Mouse (Mus musculus) layer of hippocampus, adult 9-10 months (tissue): Measurements from ENCODE around the gene Hnrnpm.
"Not testable (repeated sequence)": the region's sequence is repeated elsewhere in the genome, so short reads cannot be mapped to it uniquely, and the experiment has no call there.

Experiments
- DNase-seq: peaks from one replicate; pipeline ENCODE4 v3.0.0; 2022; ENCODE audit warnings: low spot score

Hnrnpm gene

GRCm38 (mm10) chr17:33686760-33687159, at the start of gene Hnrnpm:
Gene Hnrnpm (minus strand): TSS chr17:33686860.
- no peak for DNase-seq

GRCm38 (mm10) chr17:33733526-33733925, 46.9 kb upstream of the Hnrnpm start:
- DNase-seq, result not testable (repeated sequence)

GRCm38 (mm10) chr17:33732556-33733083, 46.0 kb upstream of the Hnrnpm start:
- DNase-seq, result not testable (repeated sequence)

GRCm38 (mm10) chr17:33729215-33729614, 42.6 kb upstream of the Hnrnpm start:
- DNase-seq, result no peak

GRCm38 (mm10) chr17:33728396-33728795, 41.7 kb upstream of the Hnrnpm start:
- DNase-seq, result no peak

- DNase-seq, result no peak
Observed at GRCm38 (mm10) chr17:33719736-33720378, 33.2 kb upstream of the Hnrnpm start.

- DNase-seq, result no peak
Observed at GRCm38 (mm10) chr17:33718944-33719725, 32.5 kb upstream of the Hnrnpm start.

GRCm38 (mm10) chr17:33718384-33718881, 31.8 kb upstream of the Hnrnpm start, which contains the start of gene March2:
Gene March2 (minus strand): TSS chr17:33718670.
- DNase-seq, result peak; percentile 95

- no peak for DNase-seq
Observed at GRCm38 (mm10) chr17:33717982-33718381, 31.3 kb upstream of the Hnrnpm start.

GRCm38 (mm10) chr17:33717246-33717645, 30.6 kb upstream of the Hnrnpm start:
- DNase-seq, result no peak

GRCm38 (mm10) chr17:33714779-33715178, 28.1 kb upstream of the Hnrnpm start:
- no peak for DNase-seq

- no peak for DNase-seq
Observed at GRCm38 (mm10) chr17:33713271-33713670, 26.6 kb upstream of the Hnrnpm start.

- no peak for DNase-seq
Observed at GRCm38 (mm10) chr17:33709834-33710233, 23.2 kb upstream of the Hnrnpm start.

GRCm38 (mm10) chr17:33703091-33703490, 16.4 kb upstream of the Hnrnpm start:
- DNase-seq, result no peak

- DNase-seq, result no peak
Observed at GRCm38 (mm10) chr17:33702178-33702577, 15.5 kb upstream of the Hnrnpm start.

GRCm38 (mm10) chr17:33695471-33695870, 8.8 kb upstream of the Hnrnpm start:
- no peak for DNase-seq

GRCm38 (mm10) chr17:33685249-33685653, 1.4 kb downstream of the Hnrnpm start:
- peak; percentile 92 for DNase-seq

GRCm38 (mm10) chr17:33684671-33685231, 1.9 kb downstream of the Hnrnpm start:
- peak; percentile 51 for DNase-seq

GRCm38 (mm10) chr17:33681767-33682166, 4.9 kb downstream of the Hnrnpm start:
- DNase-seq, result no peak

- DNase-seq, result no peak
Observed at GRCm38 (mm10) chr17:33678771-33679170, 7.9 kb downstream of the Hnrnpm start.

GRCm38 (mm10) chr17:33676086-33676485, 10.6 kb downstream of the Hnrnpm start:
- no peak for DNase-seq

- no peak for DNase-seq
Observed at GRCm38 (mm10) chr17:33675452-33675851, 11.2 kb downstream of the Hnrnpm start.

GRCm38 (mm10) chr17:33673837-33674236, 12.8 kb downstream of the Hnrnpm start:
- DNase-seq, result no peak
